ENCODE assay signal across 16 mouse cellular contexts in the genomic region with DNA sequence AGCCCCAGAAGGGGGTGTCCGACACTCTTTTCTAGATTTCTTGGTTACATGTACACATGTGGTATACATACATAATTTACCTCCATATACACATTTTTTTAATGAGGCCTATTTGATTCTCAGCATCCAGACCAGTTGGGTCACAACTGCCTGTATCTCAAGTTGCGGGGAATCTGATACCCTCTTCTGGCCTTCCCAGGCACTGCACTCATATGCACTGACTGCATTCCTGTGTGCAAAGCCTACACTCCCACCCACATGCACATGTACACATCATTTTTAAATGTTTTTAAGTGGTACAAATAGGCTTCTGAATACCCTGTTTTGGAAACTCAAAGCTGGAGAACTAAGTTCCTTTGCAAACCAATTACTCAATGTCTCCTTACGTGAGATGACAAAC. TPM values are rescaled to one million over a fixed set of nuclear protein-coding genes. Genes with fewer than 3 reads are reported as not detected.
A peak's percentile ranks its signal among the peaks of the same experiment; 100 is the strongest.
DNase-seq lines count a peak whose midpoint lies in the region; ATAC-seq and TF ChIP-seq lines count a peak whose summit lies in the region.
"Had no signal": no experiment of that assay in that cellular context is flagged by ENCODE, and none has a peak within 500 bp of the region (broad histone marks: within the 10 kb centered on the region; RNA-seq: fewer than 3 reads in every experiment).

No protein-coding gene starts in this region.

- TF ChIP-seq POLR2A in ES-Bruce4 (IDR thresholded peaks at IDR 0.05; ENCODE audit: insufficient read depth, low read length): no peak

- no peak overlapping the region for H3K9ac ChIP-seq in ES-Bruce4 (ENCODE audit: low read depth, poor library complexity, severe bottlenecking)
- H3K9ac ChIP-seq: forebrain, embryonic 15.5 days; hindbrain, embryonic 15.5 days; limb, embryonic 13.5 days; neural tube, embryonic 13.5 days had no signal

- no peak overlapping the region for H3K27ac ChIP-seq in left cerebral cortex, adult 2 months
- no peak overlapping the region for H3K27ac ChIP-seq in ES-Bruce4 (ENCODE audit: insufficient read depth, low read length)
- H3K27ac ChIP-seq: forebrain, embryonic 15.5 days; heart, embryonic 10.5 days; hindbrain, embryonic 15.5 days; limb, embryonic 13.5 days; neural tube, embryonic 13.5 days had no signal

- intact Hi-C loops in left cerebral cortex, adult 2 months (cut with DNase I): no loop called here
- intact Hi-C loops in gastrocnemius, postnatal 36 days (cut with DNase I): no loop called here

- H3K4me3 ChIP-seq in left cerebral cortex, adult 2 months: no peak overlapping the region
- no peak overlapping the region for H3K4me3 ChIP-seq in ES-Bruce4 (ENCODE audit: low read depth, low read length)
- H3K4me3 ChIP-seq: forebrain, embryonic 15.5 days; heart, embryonic 10.5 days; hindbrain, embryonic 15.5 days; limb, embryonic 13.5 days; megakaryocyte, embryonic 14.5 days; neural tube, embryonic 13.5 days had no signal

- H3K9me3 ChIP-seq in ES-Bruce4 (replicated peaks; ENCODE audit: control insufficient read depth, insufficient read depth, low read length, poor library complexity, severe bottlenecking): no peaks in the 10 kb centered on the region
- H3K9me3 ChIP-seq: forebrain, embryonic 15.5 days; heart, embryonic 10.5 days; hindbrain, embryonic 15.5 days; limb, embryonic 13.5 days; neural tube, embryonic 13.5 days had no signal

- no peak for DNase-seq in left cerebral cortex, adult 2 months (ENCODE audit: extremely low spot score in 1 of 2, low spot score in 2 of 2)
- no peak for DNase-seq in left cerebral cortex, adult 9 months (ENCODE audit: low spot score in 2 of 2)
- peak; percentile 22 for DNase-seq in CD4-positive, CD25-positive, alpha-beta regulatory T cell, adult 2 months (ENCODE audit: low read depth, low spot score)
- no peak for DNase-seq in cerebellum, adult 18-20 months
- DNase-seq in gastrocnemius, postnatal 36 days: no peak
- DNase-seq: cerebellum, postnatal 14 days; heart, postnatal 14 days; kidney, adult 9 months had no signal

- TF ChIP-seq EP300 in ES-Bruce4 (IDR thresholded peaks at IDR 0.05; ENCODE audit: insufficient read depth, low read depth, low read length): no peak

- no peaks in the 10 kb centered on the region for H3K4me1 ChIP-seq in ES-Bruce4 (ENCODE audit: control insufficient read depth, insufficient read depth, low read length)
- H3K4me1 ChIP-seq: forebrain, embryonic 15.5 days; heart, embryonic 10.5 days; hindbrain, embryonic 15.5 days; limb, embryonic 13.5 days; megakaryocyte, embryonic 14.5 days; neural tube, embryonic 13.5 days had no signal

- H3K36me3 ChIP-seq in ES-Bruce4 (ENCODE audit: control insufficient read depth, insufficient read depth, low read length, poor library complexity, severe bottlenecking): no peaks in the 10 kb centered on the region
- H3K36me3 ChIP-seq: forebrain, embryonic 15.5 days; heart, embryonic 10.5 days; hindbrain, embryonic 15.5 days; limb, embryonic 13.5 days; neural tube, embryonic 13.5 days had no signal

- TF ChIP-seq CTCF in left cerebral cortex, adult 2 months (IDR thresholded peaks at IDR 0.05): peak; percentile 17
- TF ChIP-seq CTCF in ES-Bruce4 (IDR thresholded peaks at IDR 0.05; ENCODE audit: low read depth, low read length): peak; percentile 28

- peak; percentile 35 for ATAC-seq in inflammation-experienced regulatory T-cells, adult 6 months
- ATAC-seq: forebrain, embryonic 15.5 days had no signal

- H3K27me3 ChIP-seq in ES-Bruce4 (ENCODE audit: control insufficient read depth, insufficient read depth, low read length, poor library complexity, severe bottlenecking): no peaks in the 10 kb centered on the region
- H3K27me3 ChIP-seq: forebrain, embryonic 15.5 days; hindbrain, embryonic 15.5 days had no signal

RNA-seq across cellular contexts. Expression of a gene that starts 54.8 kb away (rescaled TPM):
- total RNA-seq in left cerebral cortex, adult 2 months (2021): 100 to 1,000 TPM; 598 to 621 TPM
- polyA plus RNA-seq in ES-Bruce4 (2011; ENCODE audit: insufficient read depth, insufficient read length, low read depth, missing spikeins): 2.0 and 3.3 TPM in 2 replicates
- polyA plus RNA-seq in inflammation-experienced regulatory T-cells, adult 6 months (2017; shearing (Covaris generic)): 10 to 100 TPM; 25.8 to 61.6 (median 50.7) TPM
- total RNA-seq in gastrocnemius, postnatal 36 days (2021): 1 to 10 TPM; 3.9 to 5.7 TPM

Comparison
In these comparisons a context has a peak if more than half of its experiments do, and no peak if none do; other contexts are left out.
1. RNA of a gene that starts 54.8 kb away (total RNA-seq): 598 to 621 TPM in left cerebral cortex, adult 2 months; 3.9 to 5.7 TPM in gastrocnemius, postnatal 36 days; every median in the first group is over 10 times any median in the second.